12 mouse cellular contexts compared by ENCODE assay signal in genomic region chr14:60993506-60993905, GRCm38 (mm10). TPM values are rescaled to one million over a fixed set of nuclear protein-coding genes. Genes with fewer than 3 reads are reported as not detected.
DNase-seq lines count a peak whose midpoint lies in the region; ATAC-seq and TF ChIP-seq lines count a peak whose summit lies in the region.
"Had no signal": no experiment of that assay in that cellular context is flagged by ENCODE, and none has a peak within 500 bp of the region (broad histone marks: within the 10 kb centered on the region; RNA-seq: fewer than 3 reads in every experiment).

No protein-coding gene starts in this region.

- no peak for DNase-seq in forebrain, postnatal 0 days
- DNase-seq in 3134 (ENCODE audit: extremely low read depth, insufficient read length, low spot score) = peak; percentile 45
- peak; percentile 74 for DNase-seq in lung, embryonic 14.5 days
- no peak for DNase-seq in retina, embryonic 14.5 days (ENCODE audit: low spot score)
- DNase-seq in frontal cortex, adult 2 months (ENCODE audit: extremely low spot score in 1 of 2, low spot score in 1 of 2) = no peak
- DNase-seq in layer of hippocampus, postnatal 14 days (ENCODE audit: low spot score in 2 of 2) = no peak
- DNase-seq: kidney, adult 8-10 months; layer of hippocampus, postnatal 36 days had no signal

- H3K4me1 ChIP-seq in forebrain, embryonic 15.5 days = peaks cover 10% of the 10 kb centered on the region
- H3K4me1 ChIP-seq in forebrain, postnatal 0 days (ENCODE audit: insufficient read depth) = no peaks in the 10 kb centered on the region
- peaks cover 53% of the 10 kb centered on the region for H3K4me1 ChIP-seq in embryonic facial prominence, embryonic 13.5 days
- peaks cover 11% of the 10 kb centered on the region for H3K4me1 ChIP-seq in lung, embryonic 14.5 days (ENCODE audit: insufficient read depth)

- H3K4me3 ChIP-seq in forebrain, embryonic 15.5 days = no peak overlapping the region
- no peak overlapping the region for H3K4me3 ChIP-seq in forebrain, postnatal 0 days (ENCODE audit: low read depth, low read length)
- H3K4me3 ChIP-seq in embryonic facial prominence, embryonic 13.5 days = no peak overlapping the region
- H3K4me3 ChIP-seq in lung, embryonic 14.5 days (ENCODE audit: low read depth, low read length) = no peak overlapping the region
- H3K4me3 ChIP-seq: midbrain, embryonic 10.5 days had no signal

- H3K27ac ChIP-seq in forebrain, embryonic 15.5 days (replicated peaks) = no peak overlapping the region
- no peak overlapping the region for H3K27ac ChIP-seq in forebrain, postnatal 0 days (ENCODE audit: low read depth, low read length)
- H3K27ac ChIP-seq in embryonic facial prominence, embryonic 13.5 days = peak overlapping the region; percentile 17; the same call in 1 of the 2 replicates
- peak overlapping the region; percentile 6 for H3K27ac ChIP-seq in lung, embryonic 14.5 days (ENCODE audit: low read depth)
- H3K27ac ChIP-seq: midbrain, embryonic 10.5 days had no signal

- ATAC-seq in forebrain, embryonic 15.5 days (replicated peaks) = 0 out of 2 replicates have a peak, but pooled peaks have one; percentile 24
- ATAC-seq in forebrain, postnatal 0 days = no peak
- ATAC-seq in embryonic facial prominence, embryonic 13.5 days (ENCODE audit: insufficient number of reproducible peaks, insufficient read depth, low FRiP score, low TSS enrichment, low read depth) = no peak
- peak; percentile 84 for ATAC-seq in lung, embryonic 14.5 days (ENCODE audit: insufficient read depth)

- no peaks in the 10 kb centered on the region for H3K36me3 ChIP-seq in forebrain, embryonic 15.5 days
- H3K36me3 ChIP-seq in forebrain, postnatal 0 days (ENCODE audit: insufficient read depth) = no peaks in the 10 kb centered on the region
- 0 out of 2 replicates have a peak, but pooled peaks cover 2% of the 10 kb centered on the region for H3K36me3 ChIP-seq in embryonic facial prominence, embryonic 13.5 days
- peaks cover 30% of the 10 kb centered on the region for H3K36me3 ChIP-seq in lung, embryonic 14.5 days (ENCODE audit: insufficient read depth)

- TF ChIP-seq CTCF in forebrain, postnatal 0 days (IDR thresholded peaks at IDR 0.05; ENCODE audit: low read depth) = no peak
- TF ChIP-seq CTCF in lung, embryonic 14.5 days (IDR thresholded peaks at IDR 0.05; ENCODE audit: low read depth) = no peak

- H3K27me3 ChIP-seq in forebrain, embryonic 15.5 days = no peaks in the 10 kb centered on the region
- H3K27me3 ChIP-seq in forebrain, postnatal 0 days (ENCODE audit: insufficient read depth, low read length) = no peaks in the 10 kb centered on the region
- no peaks in the 10 kb centered on the region for H3K27me3 ChIP-seq in embryonic facial prominence, embryonic 13.5 days
- no peaks in the 10 kb centered on the region for H3K27me3 ChIP-seq in lung, embryonic 14.5 days (ENCODE audit: insufficient read depth, low read length)

- H3K9ac ChIP-seq in forebrain, embryonic 15.5 days (replicated peaks) = no peak overlapping the region
- H3K9ac ChIP-seq in forebrain, postnatal 0 days = no peak overlapping the region
- H3K9ac ChIP-seq in embryonic facial prominence, embryonic 13.5 days = no peak overlapping the region
- no peak overlapping the region for H3K9ac ChIP-seq in lung, embryonic 14.5 days

- H3K4me2 ChIP-seq in forebrain, embryonic 15.5 days (replicated peaks) = no peak overlapping the region
- H3K4me2 ChIP-seq in forebrain, postnatal 0 days (ENCODE audit: low read depth) = no peak overlapping the region
- H3K4me2 ChIP-seq in embryonic facial prominence, embryonic 13.5 days = no peak overlapping the region
- H3K4me2 ChIP-seq in lung, embryonic 14.5 days = peak overlapping the region; percentile 14; the same call in 1 of the 2 replicates

- WGBS in forebrain, embryonic 15.5 days = 69% methylated on average over 10 of the region's 10 CpGs
- WGBS in forebrain, postnatal 0 days = 57% methylated on average over 10 of the region's 10 CpGs
- 63% methylated on average over 10 of the region's 10 CpGs for WGBS in embryonic facial prominence, embryonic 13.5 days
- 25% methylated on average over 10 of the region's 10 CpGs for whole genome bisulfite sequencing in lung, embryonic 14.5 days

- no peaks in the 10 kb centered on the region for H3K9me3 ChIP-seq in forebrain, embryonic 15.5 days
- no peaks in the 10 kb centered on the region for H3K9me3 ChIP-seq in forebrain, postnatal 0 days (ENCODE audit: low read length)
- H3K9me3 ChIP-seq in embryonic facial prominence, embryonic 13.5 days = no peaks in the 10 kb centered on the region
- H3K9me3 ChIP-seq in lung, embryonic 14.5 days (ENCODE audit: low read depth, low read length) = no peaks in the 10 kb centered on the region
- H3K9me3 ChIP-seq: midbrain, embryonic 10.5 days had no signal

RNA-seq across cellular contexts. Expression of gene Tnfrsf19, which starts 52.8 kb away (rescaled TPM):
- polyA plus RNA-seq in forebrain, embryonic 15.5 days (2015; fragmentation: Nextera tagmentation; extraction: Ambion mirVana) = 45.1 and 50.0 TPM in 2 replicates
- total RNA-seq in forebrain, postnatal 0 days (2014; rRNA removed) = 59.5 and 63.1 TPM in 2 replicates
- 52.7 and 56.0 TPM in 2 replicates for polyA plus RNA-seq in forebrain, postnatal 0 days (2015; fragmentation: Nextera tagmentation; extraction: Ambion mirVana)
- 81.8 and 95.3 TPM in 2 replicates for polyA plus RNA-seq in embryonic facial prominence, embryonic 13.5 days (2015; fragmentation: Nextera tagmentation; extraction: Ambion mirVana)
- polyA plus RNA-seq in lung, embryonic 14.5 days (2014; fragmentation: Nextera tagmentation; extraction: Ambion mirVana) = 148 and 159 TPM in 2 replicates
- 49.1 and 54.9 TPM in 2 replicates for polyA plus RNA-seq in frontal cortex, adult 2 months (2012; rRNA removed)
- total RNA-seq in layer of hippocampus, postnatal 14 days (2021) = 10 to 100 TPM; 62.9 to 65.4 TPM
- total RNA-seq: granulocyte monocyte progenitor cell, adult 5-6 weeks had no signal

Comparison
In these comparisons a context has a peak if more than half of its experiments do, and no peak if none do; other contexts are left out.
1. ATAC-seq: peak in forebrain, embryonic 15.5 days (single experiment) and lung, embryonic 14.5 days (single experiment); none in forebrain, postnatal 0 days (single experiment) and embryonic facial prominence, embryonic 13.5 days (single experiment).
2. H3K27ac ChIP-seq: peak in embryonic facial prominence, embryonic 13.5 days (single experiment) and lung, embryonic 14.5 days (single experiment); none in forebrain, embryonic 15.5 days (single experiment) and forebrain, postnatal 0 days (single experiment).
3. DNase-seq: peak in 3134 (single experiment) and lung, embryonic 14.5 days (single experiment); none in forebrain, postnatal 0 days (single experiment), retina, embryonic 14.5 days (single experiment), frontal cortex, adult 2 months (0 of 2) and layer of hippocampus, postnatal 14 days (0 of 2).